Mouse (Mus musculus) mesoderm, embryonic 11.5 days (tissue): Measurements from ENCODE around the gene Socs3.

ENCODE experiments used
- DNase-seq: peaks from one replicate; pipeline ENCODE4 v3.0.0-alpha.2; 2012; ENCODE audit warnings: low read depth, low spot score

Socs3 gene

GRCm38 (mm10) chr11:117925541-117925940 is 44.3 kb downstream of the Socs3 start:
- DNase-seq = no peak

DNA sequence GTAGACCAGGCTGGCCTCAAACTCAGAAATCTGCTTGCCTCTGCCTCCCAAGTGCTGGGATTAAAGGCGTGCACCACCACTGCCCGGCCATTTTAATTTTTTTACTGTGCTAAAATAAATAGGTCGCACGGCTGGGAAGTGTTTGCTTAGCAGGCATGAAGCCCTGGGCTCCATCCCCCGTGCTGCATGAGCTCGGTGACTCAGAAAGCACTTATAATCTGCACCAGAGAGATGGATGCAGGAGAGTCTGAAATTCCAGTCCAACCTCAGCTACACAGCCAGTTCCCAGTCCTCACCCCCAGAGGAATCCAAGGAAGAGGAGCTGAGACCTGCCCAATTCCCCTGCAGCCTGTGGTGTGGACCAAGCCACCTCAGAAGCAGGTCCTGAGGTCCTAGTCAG is 45.4 kb downstream of the Socs3 start:
- no peak for DNase-seq

GRCm38 (mm10) chr11:117923279-117923678 is 46.6 kb downstream of the Socs3 start:
- no peak for DNase-seq

GRCm38 (mm10) chr11:117919211-117919610 is 50.6 kb downstream of the Socs3 start:
- peak; percentile 37 for DNase-seq

DNA sequence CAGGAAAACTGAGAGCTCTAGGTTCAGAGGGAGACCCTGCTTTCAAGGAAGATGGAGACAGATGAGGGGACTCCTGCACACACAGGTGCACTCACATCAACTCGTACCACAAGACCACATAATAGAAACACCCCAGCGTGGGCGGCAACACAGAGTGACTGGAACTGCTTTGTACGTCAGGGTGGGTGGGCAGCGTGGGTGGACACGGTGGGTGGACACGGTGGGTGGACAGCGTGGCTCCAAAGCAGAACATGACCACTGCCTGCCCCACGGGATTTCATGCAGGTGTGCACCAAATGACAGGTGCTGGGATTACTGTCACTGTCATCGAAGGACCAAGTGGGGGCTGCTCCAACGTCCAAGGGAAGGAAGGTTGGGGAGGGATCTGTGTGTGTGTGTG is 51.3 kb downstream of the Socs3 start:
- DNase-seq = no peak
